Comparison of ENCODE assay signal across 9 mouse cellular contexts in genomic region chr11:67820221-67820620, GRCm38 (mm10). TPM values are rescaled to one million over a fixed set of nuclear protein-coding genes. Genes with fewer than 3 reads are reported as not detected.
A peak's percentile ranks its signal among the peaks of the same experiment; 100 is the strongest.
DNase-seq lines count a peak whose midpoint lies in the region; ATAC-seq and TF ChIP-seq lines count a peak whose summit lies in the region.
"Had no signal": no experiment of that assay in that cellular context is flagged by ENCODE, and none has a peak within 500 bp of the region (broad histone marks: within the 10 kb centered on the region; RNA-seq: fewer than 3 reads in every experiment).

No protein-coding gene starts in this region.

- no peaks in the 10 kb centered on the region for H3K4me1 ChIP-seq in testis, adult 2 months (ENCODE audit: control insufficient read depth, insufficient read depth, low read length)
- H3K4me1 ChIP-seq in embryonic facial prominence, embryonic 13.5 days, result peaks cover 4% of the 10 kb centered on the region

- no peaks in the 10 kb centered on the region for H3K9me3 ChIP-seq in embryonic facial prominence, embryonic 13.5 days

- peak overlapping the region; percentile 52; the same call in 1 of the 2 replicates for H3K4me2 ChIP-seq in embryonic facial prominence, embryonic 13.5 days

- WGBS in embryonic facial prominence, embryonic 13.5 days, result 10% methylated on average over 4 of the region's 4 CpGs

- H3K27ac ChIP-seq in testis, adult 2 months (ENCODE audit: control insufficient read depth, insufficient read depth, low read depth, low read length), result no peak overlapping the region
- no peak overlapping the region for H3K27ac ChIP-seq in embryonic facial prominence, embryonic 13.5 days
- H3K27ac ChIP-seq: macrophage had no signal

- H3K9ac ChIP-seq in embryonic facial prominence, embryonic 13.5 days, result no peak overlapping the region

- no peak overlapping the region for H3K4me3 ChIP-seq in testis, adult 2 months (ENCODE audit: control insufficient read depth, low read depth, low read length)
- H3K4me3 ChIP-seq in embryonic facial prominence, embryonic 13.5 days, result no peak overlapping the region

- DNase-seq in gastrocnemius, postnatal 10 days, result peak; percentile 43
- DNase-seq in gastrocnemius, postnatal 25 days, result no peak
- DNase-seq in testis, postnatal 14 days (ENCODE audit: low spot score), result no peak
- DNase-seq in kidney, postnatal 10 days, result peak; percentile 69
- DNase-seq in lung, postnatal 36 days, result peak; percentile 61
- DNase-seq in c-Kit-positive CD71-positive TER-119-positive erythroid progenitor cells, embryonic 14.5 days (ENCODE audit: low spot score), result no peak

- no peak for ATAC-seq in embryonic facial prominence, embryonic 13.5 days (ENCODE audit: insufficient number of reproducible peaks, insufficient read depth, low FRiP score, low TSS enrichment, low read depth)

- H3K27me3 ChIP-seq in testis, adult 2 months (ENCODE audit: control insufficient read depth, insufficient read depth, low read length), result no peaks in the 10 kb centered on the region
- no peaks in the 10 kb centered on the region for H3K27me3 ChIP-seq in embryonic facial prominence, embryonic 13.5 days

- H3K36me3 ChIP-seq in testis, adult 2 months (ENCODE audit: control insufficient read depth, insufficient read depth, low read length), result no peaks in the 10 kb centered on the region
- no peaks in the 10 kb centered on the region for H3K36me3 ChIP-seq in embryonic facial prominence, embryonic 13.5 days

- TF ChIP-seq POLR2A in testis, adult 2 months (IDR thresholded peaks at IDR 0.05; ENCODE audit: control insufficient read depth, low read depth, low read length), result no peak

- TF ChIP-seq CTCF in testis, adult 2 months (IDR thresholded peaks at IDR 0.05; ENCODE audit: control insufficient read depth, insufficient read depth, insufficient replicate concordance, low read depth, low read length), result peak; percentile 16; the same call in 1 of the 2 replicates

RNA-seq across cellular contexts. Expression of gene Dhrs7c, which starts 22.2 kb away (rescaled TPM):
- total RNA-seq in gastrocnemius, postnatal 10 days (2021), result 100 to 1,000 TPM; 357 to 408 TPM
- 100 to 1,000 TPM; 392 to 453 TPM for total RNA-seq in gastrocnemius, postnatal 25 days (2021)
- not detected in 2 replicates for polyA plus RNA-seq in testis, adult 2 months (2012; rRNA removed)
- 0.33 and 0.49 TPM in 2 replicates for polyA plus RNA-seq in embryonic facial prominence, embryonic 13.5 days (2015; fragmentation: Nextera tagmentation; extraction: Ambion mirVana)
- polyA plus RNA-seq: macrophage had no signal

RNA-seq across cellular contexts. Expression of gene Gsg1l2, which starts 45.8 kb away (rescaled TPM):
- total RNA-seq in gastrocnemius, postnatal 10 days (2021), result not detected
- not detected for total RNA-seq in gastrocnemius, postnatal 25 days (2021)
- polyA plus RNA-seq in testis, adult 2 months (2012; rRNA removed), result not detected in 2 replicates
- polyA plus RNA-seq in embryonic facial prominence, embryonic 13.5 days (2015; fragmentation: Nextera tagmentation; extraction: Ambion mirVana), result not detected in 2 replicates
- polyA plus RNA-seq: macrophage had no signal

RNA-seq across cellular contexts. Expression of gene Glp2r, which starts 49.3 kb away (rescaled TPM):
- under 1 TPM; 0.09 to 0.12 TPM for total RNA-seq in gastrocnemius, postnatal 10 days (2021)
- under 1 TPM; 0.19 to 0.51 TPM for total RNA-seq in gastrocnemius, postnatal 25 days (2021)
- polyA plus RNA-seq in testis, adult 2 months (2012; rRNA removed), result 0.16 and 0.73 TPM in 2 replicates
- 0.25 TPM in 1 of 2 replicates, not detected in the other for polyA plus RNA-seq in embryonic facial prominence, embryonic 13.5 days (2015; fragmentation: Nextera tagmentation; extraction: Ambion mirVana)
- polyA plus RNA-seq: macrophage had no signal

Comparison
In these comparisons a context has a peak if more than half of its experiments do, and no peak if none do; other contexts are left out.
1. DNase-seq: peak in gastrocnemius, postnatal 10 days (single experiment), kidney, postnatal 10 days (single experiment) and lung, postnatal 36 days (single experiment); none in gastrocnemius, postnatal 25 days (single experiment), testis, postnatal 14 days (single experiment) and c-Kit-positive CD71-positive TER-119-positive erythroid progenitor cells, embryonic 14.5 days (single experiment).